In genomic region chr16:24198291-24198690, GRCm38 (mm10) we compare ENCODE assay signal across 19 mouse cellular contexts.
A peak's percentile ranks its signal among the peaks of the same experiment; 100 is the strongest.
DNase-seq lines count a peak whose midpoint lies in the region; ATAC-seq and TF ChIP-seq lines count a peak whose summit lies in the region.
"Had no signal": no experiment of that assay in that cellular context is flagged by ENCODE, and none has a peak within 500 bp of the region (broad histone marks: within the 10 kb centered on the region; RNA-seq: fewer than 3 reads in every experiment).

No protein-coding gene starts in this region.

- no peak overlapping the region for H3K4me2 ChIP-seq in liver, embryonic 11.5 days
- H3K4me2 ChIP-seq: embryonic facial prominence, embryonic 13.5 days; forebrain, embryonic 13.5 days; heart, embryonic 13.5 days; hindbrain, embryonic 15.5 days had no signal

- no peak for ATAC-seq in liver, embryonic 11.5 days (replicated peaks; ENCODE audit: low FRiP score)
- ATAC-seq: forebrain, embryonic 13.5 days; forebrain, postnatal 0 days; intestine, embryonic 16.5 days had no signal

- TF ChIP-seq POLR2A in liver, adult 2 months (IDR thresholded peaks at IDR 0.05; ENCODE audit: extremely low read depth, insufficient read depth, low read length): no peak

- H3K9ac ChIP-seq in liver, adult 2 months (ENCODE audit: low read depth, low read length): no peak overlapping the region
- H3K9ac ChIP-seq in liver, embryonic 11.5 days (ENCODE audit: low read depth, low read length): no peak overlapping the region
- H3K9ac ChIP-seq: embryonic facial prominence, embryonic 13.5 days; forebrain, embryonic 13.5 days; forebrain, postnatal 0 days; heart, embryonic 13.5 days; hindbrain, embryonic 15.5 days had no signal

- DNase-seq in adrenal gland, adult 2 months: peak; percentile 72
- no peak for DNase-seq in adrenal gland, adult 18-20 months (ENCODE audit: low spot score in 2 of 2)
- no peak for DNase-seq in liver, adult 2 months (ENCODE audit: extremely low read depth, low read depth, low spot score)
- no peak for DNase-seq in liver, embryonic 11.5 days (ENCODE audit: low spot score)
- peak; percentile 41 to 63 for DNase-seq in adrenal gland, postnatal 36 days
- DNase-seq in cerebellum, adult 9-10 months: no peak
- DNase-seq in urinary bladder, postnatal 10 days (ENCODE audit: low spot score): no peak
- DNase-seq: cerebellum, adult 11-12 months; cerebellum, adult 9-11 months; cerebellum, postnatal 36 days; forebrain, postnatal 0 days; gastrocnemius, postnatal 36 days; heart, adult 11 months; heart, postnatal 36 days had no signal

- H3K36me3 ChIP-seq in liver, adult 2 months (ENCODE audit: control insufficient read depth, insufficient read depth, low read length): no peaks in the 10 kb centered on the region
- no peaks in the 10 kb centered on the region for H3K36me3 ChIP-seq in liver, embryonic 11.5 days (ENCODE audit: control insufficient read depth, insufficient read depth, low read length)
- H3K36me3 ChIP-seq: embryonic facial prominence, embryonic 13.5 days; heart, embryonic 13.5 days; hindbrain, embryonic 15.5 days had no signal

- no peak overlapping the region for H3K4me3 ChIP-seq in liver, adult 2 months (ENCODE audit: insufficient read depth, low read depth, low read length)
- no peak overlapping the region for H3K4me3 ChIP-seq in liver, embryonic 11.5 days (ENCODE audit: low read depth, low read length)
- H3K4me3 ChIP-seq: embryonic facial prominence, embryonic 13.5 days; forebrain, embryonic 13.5 days; heart, embryonic 13.5 days; hindbrain, embryonic 15.5 days had no signal

- no peak for TF ChIP-seq CTCF in liver, adult 2 months (IDR thresholded peaks at IDR 0.05; ENCODE audit: low read depth, low read length)

- H3K27me3 ChIP-seq in liver, adult 2 months (ENCODE audit: control insufficient read depth, insufficient read depth, low read length): no peaks in the 10 kb centered on the region
- no peaks in the 10 kb centered on the region for H3K27me3 ChIP-seq in liver, embryonic 11.5 days (replicated peaks; ENCODE audit: control insufficient read depth, insufficient read depth, low read length)
- H3K27me3 ChIP-seq: embryonic facial prominence, embryonic 13.5 days; forebrain, embryonic 13.5 days; heart, embryonic 13.5 days; hindbrain, embryonic 15.5 days had no signal

- no peaks in the 10 kb centered on the region for H3K79me2 ChIP-seq in liver, adult 2 months (ENCODE audit: control insufficient read depth, insufficient read depth, low read length)

- H3K27ac ChIP-seq in liver, adult 2 months (replicated peaks; ENCODE audit: insufficient read depth, low read depth, low read length): peak overlapping the region; percentile 10
- H3K27ac ChIP-seq in liver, embryonic 11.5 days (ENCODE audit: low read depth, low read length): no peak overlapping the region
- H3K27ac ChIP-seq: embryonic facial prominence, embryonic 13.5 days; forebrain, embryonic 13.5 days; heart, embryonic 13.5 days; hindbrain, embryonic 15.5 days had no signal

- H3K9me3 ChIP-seq in liver, embryonic 11.5 days (ENCODE audit: control insufficient read depth, low read length): no peaks in the 10 kb centered on the region
- H3K9me3 ChIP-seq: embryonic facial prominence, embryonic 13.5 days; forebrain, embryonic 13.5 days; heart, embryonic 13.5 days; hindbrain, embryonic 15.5 days had no signal

- peaks cover 10% of the 10 kb centered on the region for H3K4me1 ChIP-seq in liver, adult 2 months (ENCODE audit: control insufficient read depth, insufficient read depth, low read length)
- 0 out of 2 replicates have a peak, but pooled peaks cover 7% of the 10 kb centered on the region for H3K4me1 ChIP-seq in liver, embryonic 11.5 days (replicated peaks; ENCODE audit: control insufficient read depth, insufficient read depth, low read length)
- H3K4me1 ChIP-seq: forebrain, embryonic 13.5 days; hindbrain, embryonic 15.5 days had no signal

Comparison
In these comparisons a context has a peak if more than half of its experiments do, and no peak if none do; other contexts are left out.
1. DNase-seq: peak in adrenal gland, adult 2 months (single experiment) and adrenal gland, postnatal 36 days (2 of 2); none in adrenal gland, adult 18-20 months (0 of 2), liver, adult 2 months (single experiment), liver, embryonic 11.5 days (single experiment), cerebellum, adult 9-10 months (single experiment) and urinary bladder, postnatal 10 days (single experiment).